Mouse (Mus musculus): ENCODE data around the gene Atp11a. TPM values are rescaled to one million over a fixed set of nuclear protein-coding genes. Genes with fewer than 3 reads are reported as not detected.
A peak's percentile ranks its signal among the peaks of the same experiment; 100 is the strongest.

The Atp11a gene
- polyA plus RNA-seq, 1 experiment from 2014 or later = 8.9 TPM

DNA sequence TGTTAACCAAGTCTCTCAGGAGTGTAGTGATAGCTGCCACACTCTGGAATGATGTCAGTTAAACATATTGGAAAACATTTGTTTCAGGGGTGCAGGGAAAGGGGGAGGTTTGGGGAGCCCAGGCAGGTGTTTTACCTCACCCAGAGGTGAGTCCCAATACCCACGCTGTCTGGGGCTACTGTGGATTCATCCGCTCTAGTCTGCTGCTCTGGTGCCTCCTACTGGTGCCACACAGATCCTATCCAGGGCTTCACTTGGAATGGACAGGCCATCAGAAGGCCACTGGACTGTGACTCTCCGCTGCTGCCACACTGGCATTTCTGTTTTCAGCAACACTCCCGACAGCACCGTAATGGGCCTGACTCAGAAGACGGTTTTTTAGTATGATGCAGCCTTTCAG lies 109.0 kb downstream of the Atp11a start:
- WGBS = 58% methylated on average over 6 of the region's 6 CpGs
- no peak overlapping the region for H3K4me3 ChIP-seq (ENCODE audit: low read length)
- H3K36me3 ChIP-seq (ENCODE audit: control insufficient read depth, insufficient read depth, low read length) = peaks cover 7% of the 10 kb centered on the region; the same call in 1 of the 2 replicates
- no peak overlapping the region for H3K27ac ChIP-seq (ENCODE audit: low read depth, low read length)
- H3K27me3 ChIP-seq (replicated peaks; ENCODE audit: control insufficient read depth, insufficient read depth, low read length) = no peaks in the 10 kb centered on the region
- no peak overlapping the region for H3K9ac ChIP-seq (ENCODE audit: low read depth, low read length)
- no peak overlapping the region for H3K4me2 ChIP-seq (ENCODE audit: low read length)
- ATAC-seq = no peak
- H3K9me3 ChIP-seq (ENCODE audit: control insufficient read depth, low read length) = no peaks in the 10 kb centered on the region
- H3K4me1 ChIP-seq (ENCODE audit: control insufficient read depth, insufficient read depth, low read depth, low read length) = no peaks in the 10 kb centered on the region

GRCm38 (mm10) chr8:12869661-12870060 lies 112.8 kb downstream of the Atp11a start:
- Histone ChIP-seq H3K4me2 (ENCODE audit: low read length) (no peak overlapping the region), H3K27ac (ENCODE audit: low read depth, low read length) (no peak overlapping the region), H3K4me3 (ENCODE audit: low read length) (no peak overlapping the region), H3K27me3 (replicated peaks; ENCODE audit: control insufficient read depth, insufficient read depth, low read length) (no peaks in the 10 kb centered on the region), H3K9me3 (ENCODE audit: control insufficient read depth, low read length) (no peaks in the 10 kb centered on the region), H3K4me1 (ENCODE audit: control insufficient read depth, insufficient read depth, low read depth, low read length) (peaks cover 11% of the 10 kb centered on the region), H3K9ac (ENCODE audit: low read depth, low read length) (no peak overlapping the region), H3K36me3 (ENCODE audit: control insufficient read depth, insufficient read depth, low read length) (no peaks in the 10 kb centered on the region; the same call in 1 of the 2 replicates)
- ATAC-seq = 0 out of 2 replicates have a peak, but pooled peaks have one; percentile 22
- WGBS = 74% methylated on average over 3 of the region's 3 CpGs

DNA sequence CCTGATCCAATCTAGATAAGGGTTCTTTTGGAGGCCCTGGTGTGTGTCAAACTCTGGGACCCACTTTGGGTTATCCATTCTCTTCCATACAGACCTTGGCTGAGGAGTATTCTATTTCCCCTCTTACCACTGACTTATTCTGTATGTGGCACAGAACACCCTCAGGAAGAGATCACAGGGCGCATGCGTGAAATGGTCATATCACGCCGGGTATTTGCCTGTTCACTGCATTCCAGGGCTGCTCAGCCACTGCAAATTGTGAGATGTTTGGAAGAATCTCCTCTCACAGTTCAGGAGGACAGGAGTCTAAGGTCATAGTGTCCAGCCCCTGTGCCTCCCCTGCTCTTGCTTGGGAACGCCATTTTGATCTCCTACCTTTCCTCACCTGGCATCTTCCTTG lies 113.8 kb downstream of the Atp11a start:
- Histone ChIP-seq H3K36me3 (ENCODE audit: control insufficient read depth, insufficient read depth, low read length) (no peaks in the 10 kb centered on the region; the same call in 1 of the 2 replicates), H3K27me3 (replicated peaks; ENCODE audit: control insufficient read depth, insufficient read depth, low read length) (no peaks in the 10 kb centered on the region), H3K4me2 (ENCODE audit: low read length) (no peak overlapping the region), H3K27ac (ENCODE audit: low read depth, low read length) (no peak overlapping the region), H3K4me3 (ENCODE audit: low read length) (no peak overlapping the region), H3K4me1 (ENCODE audit: control insufficient read depth, insufficient read depth, low read depth, low read length) (peaks cover 12% of the 10 kb centered on the region), H3K9me3 (ENCODE audit: control insufficient read depth, low read length) (no peaks in the 10 kb centered on the region), H3K9ac (ENCODE audit: low read depth, low read length) (no peak overlapping the region)
- 85% methylated on average over 5 of the region's 5 CpGs for WGBS
- no peak for ATAC-seq

GRCm38 (mm10) chr8:12871461-12871860 lies 114.6 kb downstream of the Atp11a start:
- Histone ChIP-seq H3K9me3 (ENCODE audit: control insufficient read depth, low read length) (no peaks in the 10 kb centered on the region), H3K9ac (ENCODE audit: low read depth, low read length) (no peak overlapping the region), H3K36me3 (ENCODE audit: control insufficient read depth, insufficient read depth, low read length) (no peaks in the 10 kb centered on the region; the same call in 1 of the 2 replicates), H3K27ac (ENCODE audit: low read depth, low read length) (peak overlapping the region; percentile 27; the same call in 1 of the 2 replicates), H3K4me2 (ENCODE audit: low read length) (no peak overlapping the region), H3K4me1 (ENCODE audit: control insufficient read depth, insufficient read depth, low read depth, low read length) (peaks cover 12% of the 10 kb centered on the region), H3K27me3 (replicated peaks; ENCODE audit: control insufficient read depth, insufficient read depth, low read length) (no peaks in the 10 kb centered on the region), H3K4me3 (ENCODE audit: low read length) (no peak overlapping the region)
- 7% methylated on average over 5 of the region's 5 CpGs for WGBS
- ATAC-seq = peak; percentile 25

DNA sequence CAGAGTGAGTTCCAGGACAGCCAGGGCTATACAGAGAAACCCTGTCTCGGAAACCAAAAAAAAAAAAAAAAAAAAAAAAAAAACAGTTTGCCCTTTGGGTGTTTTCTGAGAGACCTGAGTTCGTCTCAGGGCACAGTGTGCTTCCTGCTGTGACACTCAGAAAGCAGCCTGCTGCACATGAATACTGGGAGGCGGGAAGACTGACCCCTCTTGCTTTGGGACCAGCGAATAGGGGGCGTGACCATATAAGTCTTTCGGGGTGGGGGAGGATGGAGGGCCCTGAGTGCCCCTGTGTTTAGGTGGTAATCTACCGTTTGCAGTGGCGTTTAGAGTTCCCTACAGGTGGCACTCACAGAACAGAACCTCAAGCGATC lies 116.2 kb downstream of the Atp11a start:
- WGBS = 6% methylated on average over 9 of the region's 9 CpGs
- ATAC-seq = no peak
- Histone ChIP-seq H3K9me3 (ENCODE audit: control insufficient read depth, low read length) (no peaks in the 10 kb centered on the region), H3K27me3 (replicated peaks; ENCODE audit: control insufficient read depth, insufficient read depth, low read length) (no peaks in the 10 kb centered on the region), H3K36me3 (ENCODE audit: control insufficient read depth, insufficient read depth, low read length) (no peaks in the 10 kb centered on the region), H3K4me3 (ENCODE audit: low read length) (peak overlapping the region; percentile 67), H3K9ac (ENCODE audit: low read depth, low read length) (peak overlapping the region; percentile 69; the same call in 1 of the 2 replicates), H3K4me2 (ENCODE audit: low read length) (peak overlapping the region; percentile 65), H3K4me1 (ENCODE audit: control insufficient read depth, insufficient read depth, low read depth, low read length) (peaks cover 12% of the 10 kb centered on the region), H3K27ac (ENCODE audit: low read depth, low read length) (no peak overlapping the region)

DNA sequence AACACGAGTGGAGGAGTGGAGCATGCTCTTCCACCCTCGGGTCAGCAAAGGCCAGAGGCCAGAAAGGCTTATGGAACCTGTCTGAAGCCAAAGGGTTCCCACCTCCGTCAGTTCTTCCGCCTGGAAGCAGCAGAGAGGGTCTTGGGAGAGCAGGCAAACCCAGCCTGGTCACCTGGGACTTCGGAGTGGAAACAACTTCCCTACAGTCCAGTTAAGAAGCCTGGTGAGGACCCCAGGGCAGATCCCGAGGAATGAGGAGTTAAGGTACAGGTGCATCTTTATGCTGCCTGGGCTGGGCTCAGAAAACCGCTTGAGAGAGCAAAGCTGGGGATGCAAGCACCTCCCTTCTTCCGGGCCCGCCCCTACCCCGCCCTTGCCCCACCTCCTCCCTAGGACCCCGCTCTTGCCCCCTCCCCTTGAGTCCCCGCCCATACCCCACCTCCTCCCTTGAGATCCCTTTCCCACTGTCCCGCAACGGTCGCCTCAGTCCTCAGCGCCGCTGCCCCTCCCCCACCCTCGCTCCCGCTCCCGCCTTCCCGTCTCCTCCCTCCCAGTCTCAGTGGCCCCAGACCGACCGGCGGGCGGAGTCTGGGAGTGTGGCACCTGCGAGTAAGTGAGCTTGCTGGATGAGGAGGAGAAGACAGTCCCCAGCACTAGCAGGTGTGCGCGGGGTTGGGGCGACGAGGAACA lies 116.7 kb downstream of the Atp11a start, which contains the start of gene Mcf2l:
TSS of gene Mcf2l (plus strand) at position 450 of the 690 bp plus-strand sequence.
- 2% methylated on average over 30 of the region's 30 CpGs for WGBS
- ATAC-seq = peak; percentile 68
- Histone ChIP-seq H3K27ac (ENCODE audit: low read depth, low read length) (peak within 1 kb of the TSS; percentile 67), H3K4me2 (ENCODE audit: low read length) (peak within 1 kb of the TSS; percentile 65), H3K4me1 (ENCODE audit: control insufficient read depth, insufficient read depth, low read depth, low read length) (peaks cover 12% of the 10 kb centered on the region), H3K9ac (ENCODE audit: low read depth, low read length) (peak within 1 kb of the TSS; percentile 69), H3K36me3 (ENCODE audit: control insufficient read depth, insufficient read depth, low read length) (no peaks in the 10 kb centered on the region), H3K27me3 (replicated peaks; ENCODE audit: control insufficient read depth, insufficient read depth, low read length) (no peaks in the 10 kb centered on the region), H3K4me3 (ENCODE audit: low read length) (peak within 1 kb of the TSS; percentile 67), H3K9me3 (ENCODE audit: control insufficient read depth, low read length) (no peaks in the 10 kb centered on the region)

GRCm38 (mm10) chr8:12874194-12874791 lies 117.5 kb downstream of the Atp11a start:
- peak; percentile 51 for ATAC-seq
- H3K36me3 ChIP-seq (ENCODE audit: control insufficient read depth, insufficient read depth, low read length) = no peaks in the 10 kb centered on the region
- H3K9ac ChIP-seq (ENCODE audit: low read depth, low read length) = peak overlapping the region; percentile 69
- H3K27me3 ChIP-seq (replicated peaks; ENCODE audit: control insufficient read depth, insufficient read depth, low read length) = no peaks in the 10 kb centered on the region
- H3K4me3 ChIP-seq (ENCODE audit: low read length) = peak overlapping the region; percentile 67
- H3K9me3 ChIP-seq (ENCODE audit: control insufficient read depth, low read length) = no peaks in the 10 kb centered on the region
- H3K4me2 ChIP-seq (ENCODE audit: low read length) = peak overlapping the region; percentile 65
- peak overlapping the region; percentile 67 for H3K27ac ChIP-seq (ENCODE audit: low read depth, low read length)
- 16% methylated on average over 8 of the region's 8 CpGs for WGBS
- peaks cover 12% of the 10 kb centered on the region for H3K4me1 ChIP-seq (ENCODE audit: control insufficient read depth, insufficient read depth, low read depth, low read length)

GRCm38 (mm10) chr8:12874971-12875370 lies 118.2 kb downstream of the Atp11a start:
- Histone ChIP-seq H3K4me1 (ENCODE audit: control insufficient read depth, insufficient read depth, low read depth, low read length) (peaks cover 12% of the 10 kb centered on the region), H3K36me3 (ENCODE audit: control insufficient read depth, insufficient read depth, low read length) (no peaks in the 10 kb centered on the region), H3K9ac (ENCODE audit: low read depth, low read length) (no peak overlapping the region), H3K4me2 (ENCODE audit: low read length) (no peak overlapping the region), H3K27me3 (replicated peaks; ENCODE audit: control insufficient read depth, insufficient read depth, low read length) (no peaks in the 10 kb centered on the region), H3K4me3 (ENCODE audit: low read length) (no peak overlapping the region), H3K27ac (ENCODE audit: low read depth, low read length) (no peak overlapping the region), H3K9me3 (ENCODE audit: control insufficient read depth, low read length) (no peaks in the 10 kb centered on the region)
- 71% methylated on average over 4 of the region's 4 CpGs for WGBS
- no peak for ATAC-seq

DNA sequence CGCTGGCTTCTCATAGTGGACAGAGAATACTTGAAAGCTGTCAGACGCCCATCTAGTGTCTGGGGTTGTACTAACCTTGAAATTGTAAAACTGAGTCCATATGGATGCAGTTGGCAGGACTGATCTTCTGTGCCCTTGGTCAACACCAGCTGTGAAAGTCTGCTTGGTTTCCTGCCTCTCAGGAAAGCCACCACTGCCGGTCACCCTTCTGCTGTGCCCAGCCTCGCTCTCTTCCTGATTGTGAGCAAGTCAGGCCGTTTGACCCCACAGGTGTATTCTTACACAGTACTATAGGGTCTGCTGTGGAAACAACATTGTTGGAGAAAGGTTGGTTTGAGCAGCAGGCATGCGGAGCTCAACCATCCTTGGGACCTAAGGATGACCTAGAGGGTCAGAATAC lies 120.3 kb downstream of the Atp11a start:
- H3K9ac ChIP-seq (ENCODE audit: low read depth, low read length) = no peak overlapping the region
- no peak overlapping the region for H3K4me2 ChIP-seq (ENCODE audit: low read length)
- no peaks in the 10 kb centered on the region for H3K36me3 ChIP-seq (ENCODE audit: control insufficient read depth, insufficient read depth, low read length)
- no peaks in the 10 kb centered on the region for H3K27me3 ChIP-seq (replicated peaks; ENCODE audit: control insufficient read depth, insufficient read depth, low read length)
- WGBS = 83% methylated on average over 6 of the region's 6 CpGs
- no peaks in the 10 kb centered on the region for H3K9me3 ChIP-seq (ENCODE audit: control insufficient read depth, low read length)
- H3K4me1 ChIP-seq (ENCODE audit: control insufficient read depth, insufficient read depth, low read depth, low read length) = peaks cover 8% of the 10 kb centered on the region
- no peak overlapping the region for H3K4me3 ChIP-seq (ENCODE audit: low read length)
- ATAC-seq = no peak
- H3K27ac ChIP-seq (ENCODE audit: low read depth, low read length) = no peak overlapping the region
